Mouse (Mus musculus): ENCODE data around the gene Cers3. TPM values are rescaled to one million over a fixed set of nuclear protein-coding genes. Genes with fewer than 3 reads are reported as not detected.

Gene Cers3
- polyA plus RNA-seq, 1 experiment, result not detected

- H3K4me1 ChIP-seq (ENCODE audit: control insufficient read depth), result no peaks in the 10 kb centered on the region
- TF ChIP-seq GATA1 (IDR thresholded peaks at IDR 0.05; ENCODE audit: low read length) (no peak), TAL1 (IDR thresholded peaks at IDR 0.05; ENCODE audit: low read length) (no peak)
- H3K36me3 ChIP-seq (ENCODE audit: control insufficient read depth), result no peaks in the 10 kb centered on the region
Observed at GRCm38 (mm10) chr7:66866944-66867718, 123.8 kb downstream of the Cers3 start.

GRCm38 (mm10) chr7:66867719-66868501 is 124.6 kb downstream of the Cers3 start:
- no peaks in the 10 kb centered on the region for H3K9me3 ChIP-seq (ENCODE audit: control insufficient read depth, low read length)
- TF ChIP-seq GATA1 (IDR thresholded peaks at IDR 0.05; ENCODE audit: low read length) (no peak), TAL1 (IDR thresholded peaks at IDR 0.05; ENCODE audit: low read length) (no peak)
- H3K36me3 ChIP-seq (ENCODE audit: control insufficient read depth), result no peaks in the 10 kb centered on the region
- no peaks in the 10 kb centered on the region for H3K4me1 ChIP-seq (ENCODE audit: control insufficient read depth)
- no peak overlapping the region for H3K4me3 ChIP-seq (replicated peaks)
- no peaks in the 10 kb centered on the region for H3K27me3 ChIP-seq (ENCODE audit: control insufficient read depth)

More at GRCm38 (mm10) chr7:66866944-66867718, 123.8 kb downstream of the Cers3 start:
- Histone ChIP-seq H3K4me3 (replicated peaks) (no peak overlapping the region), H3K9me3 (ENCODE audit: control insufficient read depth, low read length) (no peaks in the 10 kb centered on the region), H3K27me3 (ENCODE audit: control insufficient read depth) (no peaks in the 10 kb centered on the region)

- no peak for TF ChIP-seq TAL1 (IDR thresholded peaks at IDR 0.05; ENCODE audit: low read length)
- TF ChIP-seq GATA1 (IDR thresholded peaks at IDR 0.05; ENCODE audit: low read length), result no peak
- Histone ChIP-seq H3K27me3 (ENCODE audit: control insufficient read depth) (no peaks in the 10 kb centered on the region), H3K4me1 (ENCODE audit: control insufficient read depth) (no peaks in the 10 kb centered on the region), H3K4me3 (replicated peaks) (no peak overlapping the region), H3K9me3 (ENCODE audit: control insufficient read depth, low read length) (no peaks in the 10 kb centered on the region), H3K36me3 (ENCODE audit: control insufficient read depth) (no peaks in the 10 kb centered on the region)
Observed at GRCm38 (mm10) chr7:66871520-66871919, 128.2 kb downstream of the Cers3 start.

GRCm38 (mm10) chr7:66871940-66872511 is 128.7 kb downstream of the Cers3 start:
- TF ChIP-seq TAL1 (IDR thresholded peaks at IDR 0.05; ENCODE audit: low read length), result no peak
- no peak for TF ChIP-seq GATA1 (IDR thresholded peaks at IDR 0.05; ENCODE audit: low read length)
- no peak overlapping the region for H3K4me3 ChIP-seq (replicated peaks)

GRCm38 (mm10) chr7:66873235-66873634 is 129.9 kb downstream of the Cers3 start:
- TF ChIP-seq GATA1 (IDR thresholded peaks at IDR 0.05; ENCODE audit: low read length) (no peak), TAL1 (IDR thresholded peaks at IDR 0.05; ENCODE audit: low read length) (no peak)
- Histone ChIP-seq H3K27me3 (ENCODE audit: control insufficient read depth) (no peaks in the 10 kb centered on the region), H3K4me3 (replicated peaks) (no peak overlapping the region), H3K9me3 (ENCODE audit: control insufficient read depth, low read length) (no peaks in the 10 kb centered on the region), H3K36me3 (ENCODE audit: control insufficient read depth) (no peaks in the 10 kb centered on the region), H3K4me1 (ENCODE audit: control insufficient read depth) (no peaks in the 10 kb centered on the region)

More at GRCm38 (mm10) chr7:66871940-66872511, 128.7 kb downstream of the Cers3 start:
- Histone ChIP-seq H3K9me3 (ENCODE audit: control insufficient read depth, low read length) (no peaks in the 10 kb centered on the region), H3K36me3 (ENCODE audit: control insufficient read depth) (no peaks in the 10 kb centered on the region), H3K4me1 (ENCODE audit: control insufficient read depth) (no peaks in the 10 kb centered on the region), H3K27me3 (ENCODE audit: control insufficient read depth) (no peaks in the 10 kb centered on the region)

Other genes starting within 250 kb of the Cers3 start
- gene Asb7, start 53.9 kb upstream of the Cers3 start, polyA plus RNA-seq (2012), result 0.30 and 1.0 TPM in 2 replicates
- gene Lins1, start 53.6 kb upstream of the Cers3 start, polyA plus RNA-seq (2012), result 0.05 TPM in 1 of 2 replicates, not detected in the other
- 0.02 TPM in 1 of 2 replicates, not detected in the other for gene Adamts17, start 96.2 kb downstream of the Cers3 start, polyA plus RNA-seq (2012)

Measured in erythroblast, embryonic 14.5 days (primary cell).